Mouse (Mus musculus) 3T3-L1 (cell line): ENCODE data around the gene Glce.

Experiments
- DNase-seq: peaks from one replicate; pipeline ENCODE4 v3.0.0-alpha.2; 2015; ENCODE audit warnings: low read depth, low spot score

Glce gene

DNA sequence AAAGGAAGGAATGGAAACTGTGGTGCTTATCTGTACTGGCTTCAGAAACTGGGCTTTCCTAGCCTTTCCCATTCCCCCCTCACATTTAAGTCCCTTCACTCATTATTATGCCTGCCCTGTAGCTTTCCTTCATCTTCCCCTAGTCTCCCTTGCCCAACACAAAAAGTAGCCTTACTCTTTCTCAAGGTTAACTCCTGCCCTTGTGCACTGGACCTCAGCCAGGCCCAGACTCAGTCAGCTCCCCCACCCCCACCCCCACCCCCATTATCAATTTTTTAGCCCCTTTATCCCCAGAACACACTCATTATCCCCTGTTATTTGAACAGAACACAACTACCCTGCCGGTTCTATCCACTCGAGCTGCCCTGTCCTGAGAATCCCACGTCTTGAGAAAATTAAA, 1.0 kb upstream of the Glce start:
- DNase-seq = no peak

DNA sequence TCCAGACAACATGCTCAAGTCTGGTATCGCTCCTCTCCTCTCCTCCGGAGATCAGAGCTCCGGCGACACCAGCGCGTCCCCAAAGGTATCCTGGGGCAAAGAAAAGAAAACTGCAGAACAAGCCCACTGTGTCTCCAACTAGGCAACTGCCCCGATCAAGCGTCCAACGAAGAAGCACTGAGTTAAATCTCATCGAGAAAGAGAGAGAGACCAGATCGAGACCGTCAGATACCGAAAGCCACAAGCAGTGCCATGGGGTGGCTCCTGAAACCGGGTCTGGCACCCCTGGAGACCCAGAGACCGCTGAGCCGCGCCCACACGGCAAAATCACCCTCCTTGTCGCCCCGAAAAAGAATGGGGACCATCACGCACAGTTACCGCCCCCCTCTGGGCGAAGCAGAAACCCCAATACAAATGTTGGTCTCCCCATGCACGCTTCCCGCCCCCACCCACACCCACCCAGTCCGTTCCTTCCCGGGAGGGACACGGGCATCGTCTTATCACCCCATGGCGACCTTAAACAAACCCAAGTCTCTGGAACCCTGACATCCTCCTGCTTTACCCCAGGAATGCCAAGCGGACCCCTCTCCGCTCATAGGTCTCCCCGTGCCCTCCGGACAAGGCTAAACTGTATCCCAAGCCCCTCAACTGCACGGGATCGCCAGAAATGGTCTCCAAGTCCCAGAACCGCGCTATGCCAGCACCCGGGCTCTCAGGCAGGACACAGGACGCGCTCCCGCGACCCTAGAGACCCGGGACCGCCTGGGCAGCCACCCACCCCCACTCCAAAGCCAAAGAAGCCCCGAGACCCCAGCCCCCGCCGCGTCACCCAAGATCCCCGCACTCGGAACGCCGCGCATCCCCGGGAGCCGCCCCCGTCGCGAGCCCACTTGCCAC, 656 bp downstream of the Glce start:
- DNase-seq = peak; percentile 39

DNA sequence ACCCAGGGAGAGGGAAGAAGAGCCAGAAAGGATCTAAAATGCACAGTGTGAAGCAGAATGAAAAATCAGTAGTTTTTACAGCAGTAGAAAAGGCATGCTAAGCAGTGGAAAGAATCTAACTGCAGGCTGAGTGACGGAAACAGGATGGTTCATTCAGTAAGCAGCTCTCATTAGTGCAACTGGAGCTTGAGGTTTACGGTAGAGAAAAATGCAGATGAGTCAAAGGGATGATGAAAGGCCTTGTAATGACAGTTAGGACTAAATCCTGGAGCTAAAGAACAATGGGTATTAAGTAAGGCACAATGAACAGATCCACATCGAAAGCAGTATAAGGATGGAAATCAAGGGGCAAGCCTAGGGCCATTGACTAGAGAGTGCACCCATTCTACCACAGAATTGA, 3.7 kb downstream of the Glce start:
- DNase-seq = peak; percentile 90

DNA sequence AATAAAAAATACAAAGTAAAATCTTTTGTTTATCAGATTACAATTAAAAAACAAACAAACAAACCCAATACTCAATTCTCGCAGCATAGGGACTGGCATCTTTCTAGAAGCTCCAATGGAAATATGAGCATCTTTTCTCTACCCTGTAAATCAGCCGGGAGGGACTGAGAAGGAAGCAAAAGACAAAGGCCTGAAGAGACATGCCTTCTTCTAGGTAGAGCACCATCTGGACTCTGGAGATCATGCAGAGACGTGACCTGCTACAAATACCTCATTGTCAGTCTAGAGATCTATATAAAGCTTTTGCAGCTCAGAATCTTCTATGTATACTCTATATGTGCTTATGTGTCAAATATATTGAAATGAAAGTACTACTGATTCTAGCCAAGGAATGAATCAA, 6.6 kb downstream of the Glce start:
- no peak for DNase-seq

GRCm38 (mm10) chr9:62096603-62097002, 25.9 kb downstream of the Glce start:
- no peak for DNase-seq

DNA sequence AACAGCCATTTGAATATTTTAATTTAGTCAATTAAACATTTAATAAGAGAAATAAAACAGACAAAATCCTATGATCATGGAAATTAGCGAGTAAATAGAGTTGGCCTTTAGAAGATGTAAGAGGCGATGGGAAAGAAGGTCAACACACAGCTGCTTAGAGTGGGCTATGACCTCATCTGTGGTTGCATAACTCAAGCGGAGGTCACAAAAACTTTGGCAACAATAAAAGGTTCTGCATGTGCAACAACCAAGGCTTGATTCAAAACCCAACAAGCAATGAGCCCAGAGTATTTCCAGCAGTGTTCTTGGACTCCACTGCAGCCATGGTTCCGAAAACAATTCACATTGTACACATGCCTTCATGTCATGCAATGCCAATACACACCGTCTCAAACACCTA, 30.9 kb downstream of the Glce start:
- peak; percentile 27 for DNase-seq

- DNase-seq = no peak
Observed at GRCm38 (mm10) chr9:62085548-62085947, 36.9 kb downstream of the Glce start.

- DNase-seq = peak; percentile 17
Observed at GRCm38 (mm10) chr9:62084896-62085295, 37.6 kb downstream of the Glce start.

DNA sequence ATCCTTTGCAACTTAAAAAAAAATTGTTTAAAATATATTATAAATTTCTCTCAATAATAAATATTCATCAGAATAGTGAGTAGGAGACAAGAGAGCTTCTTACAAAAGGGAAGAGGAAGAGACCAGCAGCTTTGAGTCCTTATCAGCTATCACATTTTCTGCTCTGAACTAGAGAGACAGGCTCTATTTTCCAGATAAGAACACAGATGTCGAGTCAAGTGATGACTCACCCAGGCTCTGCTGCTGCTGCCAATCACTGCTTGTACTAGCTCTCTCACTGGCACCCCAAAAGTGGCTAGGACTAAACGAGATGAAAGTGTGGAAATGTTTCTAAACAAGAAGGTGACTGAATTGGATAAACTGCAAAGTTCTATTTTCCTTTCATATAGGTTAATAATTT, 39.5 kb downstream of the Glce start:
- DNase-seq = peak; percentile 43

GRCm38 (mm10) chr9:62081542-62081941, 40.9 kb downstream of the Glce start:
- no peak for DNase-seq

- DNase-seq = no peak
Observed at GRCm38 (mm10) chr9:62080028-62080760, 42.3 kb downstream of the Glce start.

DNA sequence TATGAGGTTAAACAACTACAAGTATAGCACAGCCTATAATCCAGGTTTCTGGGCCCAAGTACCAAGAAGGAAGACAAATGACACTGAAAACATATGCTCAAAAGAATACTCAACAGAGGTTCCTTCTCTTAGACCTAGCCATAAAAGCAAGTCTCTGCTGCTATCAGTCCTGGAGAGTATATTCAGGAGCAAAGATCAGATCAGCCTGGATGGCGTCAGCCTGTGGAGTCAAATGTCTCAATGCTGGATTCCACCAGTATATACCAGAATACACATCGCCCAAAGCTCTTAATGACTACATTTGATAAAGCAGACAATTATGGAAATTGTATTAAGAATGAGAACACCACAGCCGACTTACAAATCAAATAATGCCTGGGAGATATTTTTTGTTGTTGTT, 60.2 kb downstream of the Glce start:
- no peak for DNase-seq

- DNase-seq = no peak
Observed at GRCm38 (mm10) chr9:62060431-62060830, 62.0 kb downstream of the Glce start.

- no peak for DNase-seq
Observed at GRCm38 (mm10) chr9:62059941-62060340, 62.5 kb downstream of the Glce start.

DNA sequence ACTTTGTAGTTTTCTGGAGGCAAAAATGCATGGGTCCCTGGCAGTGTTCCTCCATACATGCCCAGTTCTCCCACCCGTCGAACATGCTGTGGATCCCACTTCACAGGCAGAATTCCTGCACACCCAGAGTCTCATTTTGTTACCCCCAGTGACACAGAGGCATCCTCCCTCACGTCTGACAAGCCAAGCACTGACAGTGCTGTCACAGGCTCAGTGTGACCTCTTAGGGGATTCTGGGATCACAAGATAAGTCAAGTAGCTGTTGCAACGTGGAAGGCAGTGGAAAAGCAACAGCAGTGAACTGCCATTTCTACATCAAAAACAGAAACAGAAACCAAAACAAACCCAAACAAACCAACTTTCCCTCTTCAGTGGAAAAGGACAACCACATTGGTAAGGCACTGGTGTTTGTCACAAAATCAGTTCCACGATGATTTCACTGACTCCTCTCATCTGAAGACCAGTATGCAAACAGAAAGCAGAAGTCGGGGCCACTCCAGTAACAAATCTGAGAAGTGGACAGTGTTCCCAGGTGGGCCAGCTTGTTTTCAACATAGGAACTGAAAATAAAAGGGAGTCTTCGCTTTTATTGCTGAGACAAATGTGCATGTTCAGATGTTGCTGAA, 64.5 kb downstream of the Glce start:
- DNase-seq = no peak

- no peak for DNase-seq
Observed at GRCm38 (mm10) chr9:62056206-62056605, 66.2 kb downstream of the Glce start.

DNA sequence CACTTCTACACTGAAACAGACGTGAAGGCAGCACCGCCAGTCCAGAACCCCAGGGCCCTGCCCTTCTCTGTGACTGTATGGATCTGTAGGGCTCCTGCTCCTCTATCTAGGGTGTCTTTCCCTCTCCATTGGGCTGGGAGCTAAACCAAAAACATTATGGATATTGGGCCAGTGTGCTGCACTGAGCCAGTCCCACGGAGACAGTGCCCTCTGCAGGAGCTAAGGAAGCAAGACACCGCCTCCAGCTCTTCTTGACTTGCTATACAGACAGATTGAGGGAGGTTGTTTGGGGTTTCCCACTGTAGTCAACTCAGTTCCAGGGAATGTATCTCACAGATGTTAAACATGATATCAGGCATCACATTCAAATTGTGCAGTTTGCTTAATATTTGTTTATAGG, 71.7 kb downstream of the Glce start:
- DNase-seq = peak; percentile 46

- no peak for DNase-seq
Observed at GRCm38 (mm10) chr9:62049166-62049565, 73.3 kb downstream of the Glce start.

GRCm38 (mm10) chr9:62042167-62042566, 80.3 kb downstream of the Glce start:
- DNase-seq = no peak

- peak; percentile 88 for DNase-seq
Observed at GRCm38 (mm10) chr9:62040008-62040608, 82.3 kb downstream of the Glce start.

DNA sequence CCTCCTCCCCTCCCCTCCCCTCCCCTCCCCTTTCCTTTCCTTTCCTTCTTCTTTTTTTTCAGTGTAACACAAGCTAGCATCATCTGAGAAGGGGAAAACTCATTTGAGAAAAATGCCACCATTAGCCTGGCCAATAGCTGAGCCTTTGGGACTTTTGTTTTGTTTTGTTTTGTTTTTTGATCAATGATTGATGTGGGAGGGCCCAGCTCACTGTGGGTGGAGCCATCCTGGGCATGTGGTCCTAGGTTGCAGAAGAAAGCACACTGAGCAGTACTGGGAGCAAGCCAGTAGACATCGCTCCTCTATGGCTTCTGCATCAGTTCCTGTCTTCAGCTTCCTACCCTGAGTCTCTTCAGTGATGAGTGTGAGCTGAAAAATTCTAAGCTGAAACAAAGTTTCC, 86.6 kb downstream of the Glce start:
- no peak for DNase-seq

- no peak for DNase-seq
Observed at GRCm38 (mm10) chr9:62032206-62032605, 90.2 kb downstream of the Glce start.
